Mouse (Mus musculus) C2C12 (cell line): Measurements from ENCODE around the gene Zfp558. TPM values are rescaled to one million over a fixed set of nuclear protein-coding genes. Genes with fewer than 3 reads are reported as not detected.
"Not testable (repeated sequence)": the region's sequence is repeated elsewhere in the genome, so short reads cannot be mapped to it uniquely, and the experiment has no call there.

ENCODE experiments used
- H3K27me3 ChIP-seq: one replicate; pipeline ENCODE4 v1.6.1; 2011; ENCODE audit not compliant: control insufficient read depth, insufficient read depth, insufficient read length
- H3K36me3 ChIP-seq: one replicate; pipeline ENCODE4 v1.6.1; 2011; ENCODE audit not compliant: control insufficient read depth, insufficient read depth
- H3K4me3 ChIP-seq: one replicate; pipeline ENCODE4 v1.5.1; 2011; ENCODE audit warnings: mild to moderate bottlenecking, control low read depth; ENCODE audit not compliant: poor library complexity, insufficient read depth, severe bottlenecking
- H3K79me2 ChIP-seq: one replicate; pipeline ENCODE4 v1.6.1; 2011; ENCODE audit not compliant: control insufficient read depth, insufficient read depth
- H3K79me3 ChIP-seq: one replicate; pipeline ENCODE4 v1.6.1; 2011; ENCODE audit warnings: low read depth, control low read depth
- H3ac ChIP-seq: one replicate; pipeline ENCODE3; 2011; ENCODE audit warnings: low read depth; ENCODE audit not compliant: control insufficient read depth, insufficient read length
- CEBPB ChIP-seq: IDR thresholded peaks from one replicate; pipeline ENCODE4 v1.6.1; 2011; ENCODE audit warnings: low read depth, mild to moderate bottlenecking, control low read depth, moderate library complexity
- CTCF ChIP-seq: IDR thresholded peaks from one replicate; pipeline ENCODE4 v1.5.1; 2011; ENCODE audit not compliant: control insufficient read depth, insufficient read depth, insufficient read length
- FOSL1 ChIP-seq: IDR thresholded peaks from one replicate; pipeline ENCODE4 v1.8.0; 2011; ENCODE audit warnings: mild to moderate bottlenecking, low read length; ENCODE audit not compliant: poor library complexity, insufficient read depth, severe bottlenecking
- MAX ChIP-seq: IDR thresholded peaks from one replicate; pipeline ENCODE4 v1.6.1; 2011; ENCODE audit warnings: mild to moderate bottlenecking, control low read depth
- MYOD1 ChIP-seq: IDR thresholded peaks from one replicate; pipeline ENCODE4 v1.6.1; 2011; ENCODE audit warnings: low read depth; ENCODE audit not compliant: control insufficient read depth, insufficient read length
- MYOG ChIP-seq: IDR thresholded peaks from one replicate; pipeline ENCODE4 v1.6.1; 2011; ENCODE audit not compliant: control insufficient read depth, insufficient read length; ENCODE audit errors: extremely low read depth
- USF1 ChIP-seq: IDR thresholded peaks from one replicate; pipeline ENCODE4 v1.6.1; 2011; ENCODE audit warnings: low read depth, mild to moderate bottlenecking, control low read depth, moderate library complexity
- microRNA-seq: library from miRNA; unstranded; fragments of <30 nt; microRNA quantifications from one replicate; pipeline ENCODE4, GENCODE M21; 2019; ENCODE audit warnings: borderline microRNAs expressed
- polyA plus RNA-seq: library from polyadenylated mRNA; unstranded; fragments of >200 nt; fragmentation: generic; extraction: Trizol; gene quantifications from one replicate; pipeline ENCODE4 v1.2.1, GENCODE M21; 2012; ENCODE audit warnings: missing spikeins

The Zfp558 gene
- polyA plus RNA-seq, 1 experiment = 0.30 TPM

GRCm38 (mm10) chr9:18456520-18456919 is 21.5 kb downstream of the Zfp558 start:
- no peak overlapping the region for H3K4me3 ChIP-seq
- H3ac ChIP-seq = no peak overlapping the region
- no peaks in the 10 kb centered on the region for H3K27me3 ChIP-seq
- no peaks in the 10 kb centered on the region for H3K79me2 ChIP-seq
- no peaks in the 10 kb centered on the region for H3K36me3 ChIP-seq
- no peaks in the 10 kb centered on the region for H3K79me3 ChIP-seq
- no peak for TF ChIP-seq USF1
- TF ChIP-seq CTCF = no peak
- no peak for TF ChIP-seq MYOG

GRCm38 (mm10) chr9:18431687-18432086 is 46.4 kb downstream of the Zfp558 start:
- H3K27me3 ChIP-seq = no peaks in the 10 kb centered on the region
- H3K79me3 ChIP-seq = no peaks in the 10 kb centered on the region
- H3K36me3 ChIP-seq = no peaks in the 10 kb centered on the region
- H3K4me3 ChIP-seq = no peak overlapping the region
- no peak overlapping the region for H3ac ChIP-seq
- no peaks in the 10 kb centered on the region for H3K79me2 ChIP-seq
- no peak for TF ChIP-seq MYOG
- TF ChIP-seq MYOD1 = no peak
- no peak for TF ChIP-seq USF1
- TF ChIP-seq CTCF = no peak
- TF ChIP-seq FOSL1 = no peak
- no peak for TF ChIP-seq MAX
- TF ChIP-seq CEBPB = no peak

GRCm38 (mm10) chr9:18430354-18430753 is 47.7 kb downstream of the Zfp558 start, which contains the start of gene Mbd3l2:
Gene Mbd3l2 (plus strand): TSS chr9:18430654.
- Histone ChIP-seq H3ac (no peak within 1 kb of the TSS), H3K27me3 (no peaks in the 10 kb centered on the region), H3K79me3 (no peaks in the 10 kb centered on the region), H3K79me2 (no peaks in the 10 kb centered on the region), H3K36me3 (no peaks in the 10 kb centered on the region), H3K4me3 (no peak within 1 kb of the TSS)
- TF ChIP-seq FOSL1 = no peak
- no peak for TF ChIP-seq CTCF
- TF ChIP-seq MYOD1 = no peak
- TF ChIP-seq MAX = no peak
- TF ChIP-seq MYOG = no peak
- TF ChIP-seq USF1 = no peak
- TF ChIP-seq CEBPB = no peak

GRCm38 (mm10) chr9:18412371-18412770 is 65.7 kb downstream of the Zfp558 start:
- H3K4me3 ChIP-seq, H3K27me3 ChIP-seq, H3K36me3 ChIP-seq, H3K79me3 ChIP-seq, H3K79me2 ChIP-seq, H3ac ChIP-seq: not testable (repeated sequence)

Small RNA genes within 50 kb of the gene (microRNA-seq; reads per million reads assigned to microRNA genes)
- not detected for gene Gm22854

Other genes with a start within 250 kb of the Zfp558 start
- gene Chordc1, start 186.1 kb downstream of the Zfp558 start, polyA plus RNA-seq = 27.5 TPM
- 1.1 TPM for gene Naalad2, start 75.3 kb downstream of the Zfp558 start, polyA plus RNA-seq
- 0.01 TPM for gene Ubtfl1, start 73.8 kb downstream of the Zfp558 start, polyA plus RNA-seq
- not detected for gene Mbd3l2, start 47.6 kb downstream of the Zfp558 start, polyA plus RNA-seq
- gene Mbd3l1, start 91 bp upstream of the Zfp558 start, polyA plus RNA-seq = not detected
- gene Muc16, start 196.3 kb upstream of the Zfp558 start, polyA plus RNA-seq = not detected